Mouse (Mus musculus) intestine, postnatal 0 days (tissue): ENCODE measurements around the gene Prmt1. TPM values are rescaled to one million over a fixed set of nuclear protein-coding genes. Genes with fewer than 3 reads are reported as not detected.

Source experiments
- ATAC-seq: fragments of 200-750 bp; cut with Nextera tagmentation; 2 replicates; pipeline ENCODE4 v1.8.0; 2017; ENCODE audit warnings: mild to moderate bottlenecking, moderate TSS enrichment, moderate library complexity
- H3K27ac ChIP-seq: fragments of 300-500 bp; sonication (generic); 2 replicates; pipeline ENCODE4 v1.5.1; 2014; ENCODE audit warnings: mild to moderate bottlenecking, low read depth, low read length, moderate library complexity
- H3K27me3 ChIP-seq: fragments of 300-500 bp; sonication (generic); replicated peaks from 2 replicates; pipeline ENCODE4 v1.6.1; 2014; ENCODE audit warnings: low read length, mixed read lengths; ENCODE audit not compliant: control insufficient read depth, insufficient read depth
- H3K36me3 ChIP-seq: fragments of 300-500 bp; sonication (generic); 2 replicates; pipeline ENCODE4 v1.6.1; 2014; ENCODE audit warnings: mild to moderate bottlenecking, moderate library complexity; ENCODE audit not compliant: control insufficient read depth, insufficient read depth
- H3K4me1 ChIP-seq: fragments of 300-500 bp; sonication (generic); replicated peaks from 2 replicates; pipeline ENCODE4 v1.6.1; 2014; ENCODE audit warnings: antibody characterized with exemption, low read length, mixed read lengths; ENCODE audit not compliant: control insufficient read depth, insufficient read depth
- H3K4me2 ChIP-seq: fragments of 300-500 bp; sonication (generic); replicated peaks from 2 replicates; pipeline ENCODE4 v1.6.1; 2014; ENCODE audit warnings: low read depth, mild to moderate bottlenecking, moderate library complexity
- H3K4me3 ChIP-seq: fragments of 300-500 bp; sonication (generic); 2 replicates; pipeline ENCODE4 v1.5.1; 2014; ENCODE audit warnings: low read depth, low read length
- H3K9ac ChIP-seq: fragments of 300-500 bp; sonication (generic); 2 replicates; pipeline ENCODE4 v1.6.1; 2014; ENCODE audit warnings: mild to moderate bottlenecking, low read depth, low read length
- H3K9me3 ChIP-seq: fragments of 300-500 bp; sonication (generic); 2 replicates; pipeline ENCODE4 v1.6.1; 2016; ENCODE audit warnings: mixed run types; ENCODE audit not compliant: control insufficient read depth
- CTCF ChIP-seq: sonication (generic); IDR thresholded peaks from 2 replicates; pipeline ENCODE4 v1.5.1; 2016; ENCODE audit warnings: low read depth, mild to moderate bottlenecking, control low read depth, antibody characterized with exemption, moderate library complexity
- WGBS: fragments of 180-500 bp; shearing (Covaris S2); extraction: QIAGEN DNeasy Blood & Tissue Kit; methylation state at CpG from one replicate; pipeline ENCODE4 v1.1.7; 2014; 5-methylcytosine and 5-hydroxymethylcytosine counted together
- polyA plus RNA-seq: library from polyadenylated mRNA; unstranded; fragments of >200 nt; fragmentation: Nextera tagmentation; extraction: Ambion mirVana; gene quantifications from 2 replicates; pipeline ENCODE4 v1.2.1, GENCODE M21; 2015

The Prmt1 gene
- polyA plus RNA-seq, 1 experiment from 2014 or later = 130 TPM

- no peaks in the 10 kb centered on the region for H3K9me3 ChIP-seq
- no peak for ATAC-seq
- TF ChIP-seq CTCF = peak; percentile 62
- H3K9ac ChIP-seq = peak overlapping the region; percentile 81
- peaks cover 19% of the 10 kb centered on the region for H3K36me3 ChIP-seq
- H3K4me1 ChIP-seq = no peaks in the 10 kb centered on the region
- no peaks in the 10 kb centered on the region for H3K27me3 ChIP-seq
- peak overlapping the region; percentile 83 for H3K27ac ChIP-seq
- under 1% methylated on average over 43 of the region's 45 CpGs for WGBS
- peak overlapping the region; percentile 70 for H3K4me3 ChIP-seq
- peak overlapping the region; percentile 73 for H3K4me2 ChIP-seq
Observed at GRCm38 (mm10) chr7:44985595-44986191, 675 bp downstream of the Prmt1 start.

- no peak for TF ChIP-seq CTCF
- Histone ChIP-seq H3K4me2 (peak overlapping the region; percentile 73; the same call in 1 of the 2 replicates), H3K4me3 (no peak overlapping the region), H3K9ac (no peak overlapping the region), H3K9me3 (no peaks in the 10 kb centered on the region), H3K36me3 (peaks cover 25% of the 10 kb centered on the region), H3K27ac (no peak overlapping the region), H3K27me3 (no peaks in the 10 kb centered on the region), H3K4me1 (no peaks in the 10 kb centered on the region)
- WGBS = 31% methylated on average over 3 of the region's 3 CpGs
- ATAC-seq = no peak
Observed at GRCm38 (mm10) chr7:44984833-44985164, 1.6 kb downstream of the Prmt1 start.

- H3K4me1 ChIP-seq = no peaks in the 10 kb centered on the region
- ATAC-seq = no peak
- no peak overlapping the region for H3K4me3 ChIP-seq
- 71% methylated on average over 7 of the region's 7 CpGs for WGBS
- H3K9ac ChIP-seq = no peak overlapping the region
- peak; percentile 21; the same call in 1 of the 2 replicates for TF ChIP-seq CTCF
- no peaks in the 10 kb centered on the region for H3K27me3 ChIP-seq
- H3K9me3 ChIP-seq = no peaks in the 10 kb centered on the region
- H3K4me2 ChIP-seq = no peak overlapping the region
- no peak overlapping the region for H3K27ac ChIP-seq
- peaks cover 31% of the 10 kb centered on the region for H3K36me3 ChIP-seq
Observed at GRCm38 (mm10) chr7:44983944-44984832, 2.2 kb downstream of the Prmt1 start.

- no peaks in the 10 kb centered on the region for H3K4me1 ChIP-seq
- 20% methylated on average over 6 of the region's 6 CpGs for WGBS
- no peak overlapping the region for H3K4me2 ChIP-seq
- H3K27ac ChIP-seq = no peak overlapping the region; the same call in 1 of the 2 replicates
- H3K4me3 ChIP-seq = no peak overlapping the region
- TF ChIP-seq CTCF = peak; percentile 97
- H3K9ac ChIP-seq = no peak overlapping the region
- H3K36me3 ChIP-seq = peaks cover 42% of the 10 kb centered on the region
- H3K27me3 ChIP-seq = no peaks in the 10 kb centered on the region
- H3K9me3 ChIP-seq = no peaks in the 10 kb centered on the region
- ATAC-seq = no peak
Observed at GRCm38 (mm10) chr7:44983085-44983484, 3.3 kb downstream of the Prmt1 start.

GRCm38 (mm10) chr7:44981539-44981938, 4.8 kb downstream of the Prmt1 start:
- H3K27ac ChIP-seq = no peak overlapping the region
- H3K4me3 ChIP-seq = no peak overlapping the region
- H3K27me3 ChIP-seq = no peaks in the 10 kb centered on the region
- no peaks in the 10 kb centered on the region for H3K9me3 ChIP-seq
- no peak for TF ChIP-seq CTCF
- no peak overlapping the region for H3K9ac ChIP-seq
- peaks cover 57% of the 10 kb centered on the region for H3K36me3 ChIP-seq
- no peaks in the 10 kb centered on the region for H3K4me1 ChIP-seq
- 93% methylated on average over 8 of the region's 8 CpGs for WGBS
- H3K4me2 ChIP-seq = no peak overlapping the region
- ATAC-seq = no peak

GRCm38 (mm10) chr7:44978300-44978699, 8.1 kb downstream of the Prmt1 start:
- no peak overlapping the region for H3K9ac ChIP-seq
- H3K4me3 ChIP-seq = no peak overlapping the region
- ATAC-seq = no peak
- no peak overlapping the region for H3K4me2 ChIP-seq
- peak overlapping the region; percentile 30; the same call in 1 of the 2 replicates for H3K27ac ChIP-seq
- TF ChIP-seq CTCF = peak; percentile 18; the same call in 1 of the 2 replicates
- no peaks in the 10 kb centered on the region for H3K27me3 ChIP-seq
- H3K36me3 ChIP-seq = peaks cover 67% of the 10 kb centered on the region
- H3K4me1 ChIP-seq = no peaks in the 10 kb centered on the region
- 93% methylated on average over 3 of the region's 3 CpGs for WGBS
- H3K9me3 ChIP-seq = no peaks in the 10 kb centered on the region
